Mouse (Mus musculus) limb, embryonic 15.5 days (tissue): ENCODE measurements around the gene Ehd1. TPM values are rescaled to one million over a fixed set of nuclear protein-coding genes. Genes with fewer than 3 reads are reported as not detected.
A peak's percentile ranks its signal among the peaks of the same experiment; 100 is the strongest.

ENCODE experiments used
- ATAC-seq: fragments of 200-750 bp; cut with Nextera tagmentation; 2 replicates; pipeline ENCODE4 v1.8.0; 2017; ENCODE audit warnings: low read depth, moderate TSS enrichment; ENCODE audit not compliant: insufficient number of reproducible peaks, low FRiP score, low TSS enrichment
- H3K27ac ChIP-seq: fragments of 300-500 bp; sonication (generic); 2 replicates; pipeline ENCODE4 v1.5.1; 2015; ENCODE audit warnings: moderate library complexity, mild to moderate bottlenecking, inconsistent platforms
- H3K27me3 ChIP-seq: fragments of 300-500 bp; sonication (generic); 2 replicates; pipeline ENCODE4 v1.6.1; 2015; ENCODE audit warnings: inconsistent platforms
- H3K36me3 ChIP-seq: fragments of 300-500 bp; sonication (generic); 2 replicates; pipeline ENCODE4 v1.6.1; 2015; ENCODE audit warnings: inconsistent platforms
- H3K4me1 ChIP-seq: fragments of 300-500 bp; sonication (generic); 2 replicates; pipeline ENCODE4 v1.6.1; 2015; ENCODE audit warnings: inconsistent platforms
- H3K4me2 ChIP-seq: fragments of 300-500 bp; sonication (generic); 2 replicates; pipeline ENCODE4 v1.6.1; 2015; ENCODE audit warnings: mild to moderate bottlenecking, inconsistent platforms
- H3K4me3 ChIP-seq: fragments of 300-500 bp; sonication (generic); 2 replicates; pipeline ENCODE4 v1.5.1; 2015; ENCODE audit warnings: mild to moderate bottlenecking, inconsistent platforms
- H3K9ac ChIP-seq: fragments of 300-500 bp; sonication (generic); 2 replicates; pipeline ENCODE4 v1.6.1; 2015; ENCODE audit warnings: inconsistent platforms
- H3K9me3 ChIP-seq: fragments of 300-500 bp; sonication (generic); 2 replicates; pipeline ENCODE4 v1.6.1; 2016; ENCODE audit warnings: inconsistent platforms
- WGBS: fragments of 180-500 bp; shearing (Covaris S2); methylation state at CpG from one replicate; pipeline ENCODE4 v1.1.7; 2015; 5-methylcytosine and 5-hydroxymethylcytosine counted together
- polyA plus RNA-seq: library from polyadenylated mRNA; unstranded; fragments of >200 nt; fragmentation: Nextera tagmentation; extraction: Ambion mirVana; gene quantifications from 2 replicates; pipeline ENCODE4 v1.2.1, GENCODE M21; 2015

The Ehd1 gene
- polyA plus RNA-seq, 1 experiment from 2014 or later, result 93.6 TPM

GRCm38 (mm10) chr19:6299003-6299402, 22.5 kb downstream of the Ehd1 start:
- WGBS, result 70% methylated on average over 4 of the region's 4 CpGs
- peaks cover 30% of the 10 kb centered on the region for H3K4me1 ChIP-seq
- H3K27me3 ChIP-seq, result no peaks in the 10 kb centered on the region
- 0 out of 2 replicates have a peak overlapping the region, but pooled peaks have one; percentile 54 for H3K27ac ChIP-seq
- H3K36me3 ChIP-seq, result peaks cover 60% of the 10 kb centered on the region
- H3K9me3 ChIP-seq, result no peaks in the 10 kb centered on the region
- H3K4me3 ChIP-seq, result no peak overlapping the region
- no peak overlapping the region for H3K4me2 ChIP-seq
- no peak overlapping the region for H3K9ac ChIP-seq
- ATAC-seq, result no peak

- H3K27ac ChIP-seq, result peak overlapping the region; percentile 54
- H3K27me3 ChIP-seq, result no peaks in the 10 kb centered on the region
- H3K4me2 ChIP-seq, result no peak overlapping the region
- no peaks in the 10 kb centered on the region for H3K9me3 ChIP-seq
- H3K9ac ChIP-seq, result no peak overlapping the region
- no peak overlapping the region for H3K4me3 ChIP-seq
- H3K36me3 ChIP-seq, result peaks cover 54% of the 10 kb centered on the region
- 67% methylated on average over 7 of the region's 7 CpGs for WGBS
- H3K4me1 ChIP-seq, result peaks cover 30% of the 10 kb centered on the region
- no peak for ATAC-seq
Measured at GRCm38 (mm10) chr19:6299450-6300267, 23.1 kb downstream of the Ehd1 start.

GRCm38 (mm10) chr19:6300402-6300841, 23.9 kb downstream of the Ehd1 start:
- Histone ChIP-seq H3K4me1 (peaks cover 30% of the 10 kb centered on the region), H3K4me2 (no peak overlapping the region), H3K4me3 (no peak overlapping the region), H3K36me3 (peaks cover 46% of the 10 kb centered on the region), H3K27me3 (no peaks in the 10 kb centered on the region), H3K9me3 (no peaks in the 10 kb centered on the region), H3K9ac (no peak overlapping the region), H3K27ac (peak overlapping the region; percentile 54; the same call in 1 of the 2 replicates)
- WGBS, result 61% methylated on average over 7 of the region's 7 CpGs
- no peak for ATAC-seq

GRCm38 (mm10) chr19:6302114-6302513, 25.6 kb downstream of the Ehd1 start:
- no peak for ATAC-seq
- H3K9me3 ChIP-seq, result no peaks in the 10 kb centered on the region
- 81% methylated on average over 5 of the region's 5 CpGs for WGBS
- H3K4me1 ChIP-seq, result peaks cover 44% of the 10 kb centered on the region
- H3K9ac ChIP-seq, result no peak overlapping the region
- H3K4me2 ChIP-seq, result no peak overlapping the region
- peaks cover 29% of the 10 kb centered on the region for H3K36me3 ChIP-seq
- peak overlapping the region; percentile 72 for H3K27ac ChIP-seq
- H3K4me3 ChIP-seq, result no peak overlapping the region
- H3K27me3 ChIP-seq, result no peaks in the 10 kb centered on the region

- ATAC-seq, result no peak
- 21% methylated on average over 4 of the region's 4 CpGs for WGBS
- peak overlapping the region; percentile 72 for H3K27ac ChIP-seq
Measured at GRCm38 (mm10) chr19:6302522-6302921, 26.0 kb downstream of the Ehd1 start.

GRCm38 (mm10) chr19:6303831-6304230, 27.3 kb downstream of the Ehd1 start:
- Histone ChIP-seq H3K36me3 (peaks cover 12% of the 10 kb centered on the region), H3K4me1 (peaks cover 58% of the 10 kb centered on the region), H3K4me2 (no peak overlapping the region), H3K27me3 (no peaks in the 10 kb centered on the region), H3K27ac (no peak overlapping the region), H3K4me3 (no peak overlapping the region), H3K9ac (no peak overlapping the region), H3K9me3 (no peaks in the 10 kb centered on the region)
- WGBS, result 85% methylated on average over 6 of the region's 6 CpGs
- ATAC-seq, result no peak

More at GRCm38 (mm10) chr19:6302522-6302921, 26.0 kb downstream of the Ehd1 start:
- Histone ChIP-seq H3K9ac (no peak overlapping the region), H3K27me3 (no peaks in the 10 kb centered on the region), H3K4me3 (no peak overlapping the region), H3K4me1 (peaks cover 48% of the 10 kb centered on the region), H3K36me3 (peaks cover 25% of the 10 kb centered on the region), H3K4me2 (no peak overlapping the region), H3K9me3 (no peaks in the 10 kb centered on the region)

GRCm38 (mm10) chr19:6304787-6305516, 28.4 kb downstream of the Ehd1 start:
- Histone ChIP-seq H3K9ac (no peak overlapping the region), H3K4me2 (no peak overlapping the region), H3K4me3 (no peak overlapping the region), H3K27me3 (no peaks in the 10 kb centered on the region), H3K9me3 (no peaks in the 10 kb centered on the region), H3K36me3 (peaks cover 6% of the 10 kb centered on the region), H3K27ac (no peak overlapping the region), H3K4me1 (peaks cover 49% of the 10 kb centered on the region)
- ATAC-seq, result no peak
- WGBS, result 21% methylated on average over 5 of the region's 5 CpGs

GRCm38 (mm10) chr19:6305517-6306115, 29.1 kb downstream of the Ehd1 start:
- H3K27me3 ChIP-seq, result no peaks in the 10 kb centered on the region
- WGBS, result 57% methylated on average over 8 of the region's 8 CpGs
- H3K4me2 ChIP-seq, result peak overlapping the region; percentile 66
- peak overlapping the region; percentile 91 for H3K27ac ChIP-seq
- H3K9ac ChIP-seq, result peak overlapping the region; percentile 55
- no peak for ATAC-seq
- no peaks in the 10 kb centered on the region for H3K9me3 ChIP-seq
- H3K4me3 ChIP-seq, result peak overlapping the region; percentile 70
- H3K4me1 ChIP-seq, result peaks cover 42% of the 10 kb centered on the region
- peaks cover 11% of the 10 kb centered on the region; the same call in 1 of the 2 replicates for H3K36me3 ChIP-seq

GRCm38 (mm10) chr19:6306137-6306551, 29.6 kb downstream of the Ehd1 start, which contains the start of gene Cdc42bpg:
Gene Cdc42bpg (plus strand): TSS chr19:6306456.
- ATAC-seq, result peak; percentile 76
- Histone ChIP-seq H3K9me3 (no peaks in the 10 kb centered on the region), H3K4me2 (peak within 1 kb of the TSS; percentile 66), H3K4me3 (peak within 1 kb of the TSS; percentile 70), H3K27me3 (no peaks in the 10 kb centered on the region), H3K9ac (peak within 1 kb of the TSS; percentile 55), H3K36me3 (peaks cover 17% of the 10 kb centered on the region), H3K4me1 (peaks cover 41% of the 10 kb centered on the region), H3K27ac (peak within 1 kb of the TSS; percentile 91)
- WGBS, result 2% methylated on average over 37 of the region's 38 CpGs

- Histone ChIP-seq H3K27ac (peak overlapping the region; percentile 91), H3K4me1 (peaks cover 39% of the 10 kb centered on the region), H3K9ac (peak overlapping the region; percentile 55), H3K36me3 (peaks cover 20% of the 10 kb centered on the region), H3K4me3 (peak overlapping the region; percentile 70), H3K4me2 (peak overlapping the region; percentile 66), H3K27me3 (no peaks in the 10 kb centered on the region), H3K9me3 (no peaks in the 10 kb centered on the region)
- ATAC-seq, result 0 out of 2 replicates have a peak, but pooled peaks have one; percentile 1
- under 1% methylated on average over 33 of the region's 34 CpGs for WGBS
Measured at GRCm38 (mm10) chr19:6306586-6306985, 30.1 kb downstream of the Ehd1 start.

- no peaks in the 10 kb centered on the region for H3K9me3 ChIP-seq
- H3K27ac ChIP-seq, result peak overlapping the region; percentile 91
- H3K9ac ChIP-seq, result no peak overlapping the region
- WGBS, result 70% methylated on average over 9 of the region's 9 CpGs
- H3K36me3 ChIP-seq, result peaks cover 32% of the 10 kb centered on the region
- H3K27me3 ChIP-seq, result no peaks in the 10 kb centered on the region
- peak overlapping the region; percentile 70 for H3K4me3 ChIP-seq
- H3K4me1 ChIP-seq, result peaks cover 32% of the 10 kb centered on the region
- peak overlapping the region; percentile 66; the same call in 1 of the 2 replicates for H3K4me2 ChIP-seq
- ATAC-seq, result no peak
Measured at GRCm38 (mm10) chr19:6307733-6308531, 31.4 kb downstream of the Ehd1 start.
